Mouse (Mus musculus) c-Kit-positive CD71-negative TER-119-negative erythroid progenitor cells, embryonic 14.5 days (primary cell): ENCODE results near the gene Gm9048.
"Not testable (repeated sequence)": the region's sequence is repeated elsewhere in the genome, so short reads cannot be mapped to it uniquely, and the experiment has no call there.

ENCODE experiments used
- DNase-seq: peaks from one replicate; pipeline ENCODE4 v3.0.0-alpha.2; 2013; ENCODE audit warnings: low read depth

The Gm9048 gene

GRCm38 (mm10) chr10:118348579-118348978 is at the start of gene Gm9048:
TSS of gene Gm9048 (minus strand) at chr10:118348679.
- DNase-seq, result not testable (repeated sequence)

- peak; percentile 71 for DNase-seq
These were observed 22.0 kb upstream of the Gm9048 start for GRCm38 (mm10) chr10:118370443-118370842.

- no peak for DNase-seq
These were observed 21.0 kb upstream of the Gm9048 start for GRCm38 (mm10) chr10:118369518-118369917.

- DNase-seq, result not testable (repeated sequence)
These were observed 5.5 kb upstream of the Gm9048 start, which contains the start of gene Gm9049 for GRCm38 (mm10) chr10:118354005-118354404. TSS of gene Gm9049 (minus strand) at chr10:118354105.

GRCm38 (mm10) chr10:118343155-118343554 is 5.3 kb downstream of the Gm9048 start, which contains the start of gene Gm9046:
TSS of gene Gm9046 (minus strand) at chr10:118343255.
- not testable (repeated sequence) for DNase-seq

GRCm38 (mm10) chr10:118337731-118338130 is 10.7 kb downstream of the Gm9048 start, which contains the start of gene Gm9045:
TSS of gene Gm9045 (minus strand) at chr10:118337831.
- DNase-seq, result not testable (repeated sequence)

GRCm38 (mm10) chr10:118332308-118332707 is 16.2 kb downstream of the Gm9048 start, which contains the start of gene Gm9044:
TSS of gene Gm9044 (minus strand) at chr10:118332408.
- DNase-seq, result not testable (repeated sequence)

- DNase-seq, result not testable (repeated sequence)
These were observed 21.6 kb downstream of the Gm9048 start, which contains the start of gene Gm9040 for GRCm38 (mm10) chr10:118326869-118327268. TSS of gene Gm9040 (minus strand) at chr10:118326969.

- DNase-seq, result peak; percentile 6
These were observed 29.5 kb downstream of the Gm9048 start for GRCm38 (mm10) chr10:118319024-118319423.

GRCm38 (mm10) chr10:118302133-118302532 is 46.3 kb downstream of the Gm9048 start:
- not testable (repeated sequence) for DNase-seq
